Mouse (Mus musculus): ENCODE data around the gene Gm20814. TPM values are rescaled to one million over a fixed set of nuclear protein-coding genes. Genes with fewer than 3 reads are reported as not detected.
"Not testable (repeated sequence)": the region's sequence is repeated elsewhere in the genome, so short reads cannot be mapped to it uniquely, and the experiment has no call there.

The Gm20814 gene
- not detected in 2 replicates for polyA plus RNA-seq (2015; fragmentation: Nextera tagmentation; extraction: Ambion mirVana)

- not testable (repeated sequence) for H3K9ac ChIP-seq; ATAC-seq (replicated peaks); H3K9me3 ChIP-seq; H3K4me2 ChIP-seq; H3K4me3 ChIP-seq; H3K27ac ChIP-seq; H3K4me1 ChIP-seq; H3K27me3 ChIP-seq (replicated peaks); H3K36me3 ChIP-seq (replicated peaks)
- no CpG with 5 or more reads among the region's 6 CpGs for WGBS
Measured at GRCm38 (mm10) chrY:75195556-75195955, at the start of gene Gm20814. Gm20814 (plus strand) TSS chrY:75195856.

All from midbrain, embryonic 15.5 days (tissue).